In the genomic region with DNA sequence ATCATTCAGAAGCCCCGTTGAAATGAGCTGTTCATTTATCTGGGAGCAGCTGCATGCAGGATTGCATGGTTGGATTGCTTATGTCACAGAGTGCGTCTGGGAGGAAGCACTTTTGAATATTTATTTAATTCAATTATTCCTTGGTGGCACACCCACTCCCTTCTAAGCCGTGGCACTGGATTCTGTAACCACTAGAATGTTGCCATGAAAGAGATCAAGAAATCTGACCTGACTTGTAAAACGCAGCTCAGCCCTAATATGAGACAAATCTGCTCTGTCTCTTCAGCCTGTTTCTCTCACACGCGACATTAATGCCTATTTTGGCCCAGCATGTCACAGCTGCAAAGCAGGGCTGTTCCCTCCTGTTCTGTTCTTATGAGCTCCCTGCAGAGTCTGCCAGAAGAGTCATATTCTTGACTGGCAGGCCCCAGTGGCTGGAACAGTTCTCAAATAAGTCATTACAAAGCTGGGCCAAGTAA, we compare ENCODE assay signal across 9 mouse cellular contexts.
DNase-seq lines count a peak whose midpoint lies in the region; ATAC-seq and TF ChIP-seq lines count a peak whose summit lies in the region.
"Had no signal": no experiment of that assay in that cellular context is flagged by ENCODE, and none has a peak within 500 bp of the region (broad histone marks: within the 10 kb centered on the region; RNA-seq: fewer than 3 reads in every experiment).

No protein-coding gene starts in this region.

- peak overlapping the region; percentile 38; the same call in 1 of the 2 replicates for H3K27ac ChIP-seq in midbrain, embryonic 10.5 days (replicated peaks)
- H3K27ac ChIP-seq in midbrain, embryonic 11.5 days (ENCODE audit: low read depth, low read length) = no peak overlapping the region
- H3K27ac ChIP-seq in hindbrain, embryonic 15.5 days (replicated peaks) = peak overlapping the region; percentile 57
- 0 out of 2 replicates have a peak overlapping the region, but pooled peaks have one; percentile 28 for H3K27ac ChIP-seq in stomach, embryonic 14.5 days (ENCODE audit: low read length)
- no peak overlapping the region for H3K27ac ChIP-seq in intestine, postnatal 0 days (ENCODE audit: low read depth, low read length)

- DNase-seq in cerebellum, postnatal 10 days = peak; percentile 34 to 60
- DNase-seq in cerebellum, postnatal 25 days = no peak
- no peak for DNase-seq in midbrain, embryonic 10.5 days (ENCODE audit: low spot score)
- no peak for DNase-seq in midbrain, embryonic 11.5 days (ENCODE audit: low spot score, missing footprints)
- DNase-seq in B cell, adult 2 months = no peak

- no peak overlapping the region for H3K4me2 ChIP-seq in midbrain, embryonic 11.5 days
- peak overlapping the region; percentile 5; the same call in 1 of the 2 replicates for H3K4me2 ChIP-seq in hindbrain, embryonic 15.5 days
- no peak overlapping the region for H3K4me2 ChIP-seq in stomach, embryonic 14.5 days (replicated peaks; ENCODE audit: low read depth, low read length)
- H3K4me2 ChIP-seq in intestine, postnatal 0 days (replicated peaks; ENCODE audit: low read depth) = no peak overlapping the region

- no peak for TF ChIP-seq CTCF in intestine, postnatal 0 days (IDR thresholded peaks at IDR 0.05; ENCODE audit: low read depth)

- H3K27me3 ChIP-seq in midbrain, embryonic 10.5 days (ENCODE audit: low read depth, poor library complexity, severe bottlenecking) = no peaks in the 10 kb centered on the region
- no peaks in the 10 kb centered on the region for H3K27me3 ChIP-seq in midbrain, embryonic 11.5 days (ENCODE audit: control insufficient read depth, insufficient read depth, low read length)
- no peaks in the 10 kb centered on the region for H3K27me3 ChIP-seq in hindbrain, embryonic 15.5 days
- no peaks in the 10 kb centered on the region for H3K27me3 ChIP-seq in stomach, embryonic 14.5 days (ENCODE audit: control insufficient read depth, insufficient read depth, low read length)
- H3K27me3 ChIP-seq in intestine, postnatal 0 days (replicated peaks; ENCODE audit: control insufficient read depth, insufficient read depth, low read length) = no peaks in the 10 kb centered on the region

- 68% methylated on average over 6 of the region's 6 CpGs for whole genome bisulfite sequencing in midbrain, embryonic 10.5 days
- WGBS in midbrain, embryonic 11.5 days = 44% methylated on average over 6 of the region's 6 CpGs
- WGBS in hindbrain, embryonic 15.5 days = 17% methylated on average over 6 of the region's 6 CpGs
- 26% methylated on average over 6 of the region's 6 CpGs for WGBS in stomach, embryonic 14.5 days
- 46% methylated on average over 6 of the region's 6 CpGs for WGBS in intestine, postnatal 0 days

- H3K4me3 ChIP-seq in midbrain, embryonic 10.5 days = no peak overlapping the region
- no peak overlapping the region for H3K4me3 ChIP-seq in midbrain, embryonic 11.5 days (ENCODE audit: low read depth, low read length)
- no peak overlapping the region for H3K4me3 ChIP-seq in hindbrain, embryonic 15.5 days
- H3K4me3 ChIP-seq in stomach, embryonic 14.5 days (ENCODE audit: low read depth, low read length) = no peak overlapping the region
- no peak overlapping the region for H3K4me3 ChIP-seq in intestine, postnatal 0 days (ENCODE audit: low read depth, low read length)
- H3K4me3 ChIP-seq: erythroblast, embryonic 14.5 days had no signal

- no peaks in the 10 kb centered on the region for H3K36me3 ChIP-seq in midbrain, embryonic 10.5 days
- no peaks in the 10 kb centered on the region for H3K36me3 ChIP-seq in midbrain, embryonic 11.5 days (ENCODE audit: control insufficient read depth, insufficient read depth, low read length)
- no peaks in the 10 kb centered on the region for H3K36me3 ChIP-seq in hindbrain, embryonic 15.5 days
- no peaks in the 10 kb centered on the region for H3K36me3 ChIP-seq in stomach, embryonic 14.5 days (ENCODE audit: control insufficient read depth, insufficient read depth, low read length)
- no peaks in the 10 kb centered on the region for H3K36me3 ChIP-seq in intestine, postnatal 0 days (ENCODE audit: control insufficient read depth, insufficient read depth)

- no peak overlapping the region for H3K9ac ChIP-seq in midbrain, embryonic 11.5 days (ENCODE audit: low read length)
- no peak overlapping the region for H3K9ac ChIP-seq in hindbrain, embryonic 15.5 days
- H3K9ac ChIP-seq in stomach, embryonic 14.5 days (replicated peaks; ENCODE audit: low read depth, low read length) = no peak overlapping the region
- no peak overlapping the region for H3K9ac ChIP-seq in intestine, postnatal 0 days (ENCODE audit: low read depth, low read length)

- no peaks in the 10 kb centered on the region for H3K9me3 ChIP-seq in midbrain, embryonic 10.5 days (replicated peaks)
- H3K9me3 ChIP-seq in midbrain, embryonic 11.5 days (ENCODE audit: control insufficient read depth, low read length) = no peaks in the 10 kb centered on the region
- no peaks in the 10 kb centered on the region for H3K9me3 ChIP-seq in hindbrain, embryonic 15.5 days
- H3K9me3 ChIP-seq in stomach, embryonic 14.5 days (ENCODE audit: control insufficient read depth, low read depth, low read length) = no peaks in the 10 kb centered on the region
- H3K9me3 ChIP-seq in intestine, postnatal 0 days (ENCODE audit: control insufficient read depth) = no peaks in the 10 kb centered on the region

- peaks cover 13% of the 10 kb centered on the region for H3K4me1 ChIP-seq in midbrain, embryonic 10.5 days
- peaks cover 9% of the 10 kb centered on the region for H3K4me1 ChIP-seq in midbrain, embryonic 11.5 days (ENCODE audit: control insufficient read depth, insufficient read depth, low read length)
- peaks cover 17% of the 10 kb centered on the region for H3K4me1 ChIP-seq in hindbrain, embryonic 15.5 days (replicated peaks)
- H3K4me1 ChIP-seq in stomach, embryonic 14.5 days (ENCODE audit: control insufficient read depth, insufficient read depth, low read length) = peaks cover 3% of the 10 kb centered on the region; the same call in 1 of the 2 replicates
- no peaks in the 10 kb centered on the region for H3K4me1 ChIP-seq in intestine, postnatal 0 days (replicated peaks; ENCODE audit: control insufficient read depth, insufficient read depth, low read length)

- ATAC-seq in midbrain, embryonic 11.5 days (ENCODE audit: low FRiP score) = no peak; the same call in 1 of the 2 replicates
- ATAC-seq in hindbrain, embryonic 15.5 days (ENCODE audit: low FRiP score, low read depth) = peak; percentile 78
- peak; percentile 23; the same call in 1 of the 2 replicates for ATAC-seq in stomach, embryonic 14.5 days (ENCODE audit: insufficient number of reproducible peaks, insufficient read depth, low FRiP score, low read depth)
- no peak for ATAC-seq in intestine, postnatal 0 days

Comparison
In these comparisons a context has a peak if more than half of its experiments do, and no peak if none do; other contexts are left out.
1. DNase-seq: peak in cerebellum, postnatal 10 days (2 of 2); none in cerebellum, postnatal 25 days (0 of 2), midbrain, embryonic 10.5 days (single experiment), midbrain, embryonic 11.5 days (single experiment) and B cell, adult 2 months (0 of 2).
2. H3K27ac ChIP-seq: peak in midbrain, embryonic 10.5 days (single experiment), hindbrain, embryonic 15.5 days (single experiment) and stomach, embryonic 14.5 days (single experiment); none in midbrain, embryonic 11.5 days (single experiment) and intestine, postnatal 0 days (single experiment).
3. ATAC-seq: peak in hindbrain, embryonic 15.5 days (single experiment) and stomach, embryonic 14.5 days (single experiment); none in midbrain, embryonic 11.5 days (single experiment) and intestine, postnatal 0 days (single experiment).